Mouse (Mus musculus): ENCODE results near the gene Gm42742.

Gm42742 gene

DNA sequence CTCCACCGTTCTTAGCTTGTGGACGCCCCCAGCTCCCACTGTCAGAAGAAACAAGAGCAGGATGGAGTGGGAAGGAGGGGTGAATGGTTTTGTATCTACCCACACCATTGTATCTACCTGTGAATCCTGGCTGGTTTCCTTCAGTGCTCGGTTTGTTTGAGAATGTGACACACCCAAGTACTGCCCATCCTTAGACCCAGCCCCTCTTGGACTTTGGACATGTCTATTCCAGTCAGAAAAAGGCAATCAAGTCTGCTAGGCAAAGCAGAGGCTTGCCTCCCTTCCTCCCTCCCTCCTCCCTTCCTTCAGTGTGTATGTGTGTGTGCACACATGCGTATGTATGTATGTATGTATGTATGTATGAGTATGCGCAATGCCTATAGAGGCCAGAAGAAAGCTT, 17.3 kb downstream of the Gm42742 start:
- DNase-seq (ENCODE audit: low spot score) = no peak

DNA sequence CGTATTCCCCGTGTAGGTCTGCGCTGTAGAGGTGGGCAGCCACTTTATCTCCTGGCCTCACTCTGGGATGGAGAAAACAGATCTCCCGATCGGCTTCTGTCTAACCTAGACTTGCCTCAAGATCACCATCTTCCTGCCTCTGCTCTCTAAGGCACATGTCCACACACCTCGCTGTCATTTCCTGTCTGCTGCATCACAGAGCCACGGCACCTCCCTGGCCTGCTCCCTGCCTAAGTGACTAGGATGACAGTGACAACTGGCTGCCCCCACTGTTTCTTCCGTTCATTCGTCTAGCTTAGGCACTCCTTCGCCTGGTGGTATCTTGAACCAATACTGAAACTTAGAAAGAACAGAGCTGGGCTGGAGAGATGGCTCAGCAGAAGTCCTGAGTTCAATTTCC, 21.3 kb downstream of the Gm42742 start:
- no peak for DNase-seq (ENCODE audit: low spot score)

GRCm38 (mm10) chr7:126996449-126996848, 24.4 kb downstream of the Gm42742 start:
- no peak for DNase-seq (ENCODE audit: low spot score)

- DNase-seq (ENCODE audit: low spot score) = no peak
Measured at GRCm38 (mm10) chr7:126988816-126989215, 32.1 kb downstream of the Gm42742 start.

DNA sequence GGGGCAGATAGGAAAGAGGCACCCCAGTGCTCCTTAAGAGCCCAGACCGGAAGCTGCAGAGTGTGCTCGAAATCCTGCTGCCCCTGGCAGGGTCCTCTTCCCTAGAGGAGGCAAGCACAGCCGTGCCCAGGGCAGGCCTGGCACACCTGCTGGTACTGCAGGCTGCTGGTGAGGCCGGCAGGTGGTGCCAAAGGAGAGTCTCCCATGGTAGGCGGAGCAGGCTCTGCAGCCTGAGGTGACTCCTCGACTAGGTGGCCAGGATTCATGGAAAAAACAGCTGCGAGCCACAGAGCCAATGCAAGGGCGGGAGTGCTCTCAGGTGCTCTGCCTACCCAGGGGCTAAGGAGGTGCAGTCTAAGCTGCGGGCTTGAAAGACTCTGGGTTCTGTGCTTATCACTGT, 34.6 kb downstream of the Gm42742 start:
- DNase-seq (ENCODE audit: low spot score) = peak; percentile 32

DNA sequence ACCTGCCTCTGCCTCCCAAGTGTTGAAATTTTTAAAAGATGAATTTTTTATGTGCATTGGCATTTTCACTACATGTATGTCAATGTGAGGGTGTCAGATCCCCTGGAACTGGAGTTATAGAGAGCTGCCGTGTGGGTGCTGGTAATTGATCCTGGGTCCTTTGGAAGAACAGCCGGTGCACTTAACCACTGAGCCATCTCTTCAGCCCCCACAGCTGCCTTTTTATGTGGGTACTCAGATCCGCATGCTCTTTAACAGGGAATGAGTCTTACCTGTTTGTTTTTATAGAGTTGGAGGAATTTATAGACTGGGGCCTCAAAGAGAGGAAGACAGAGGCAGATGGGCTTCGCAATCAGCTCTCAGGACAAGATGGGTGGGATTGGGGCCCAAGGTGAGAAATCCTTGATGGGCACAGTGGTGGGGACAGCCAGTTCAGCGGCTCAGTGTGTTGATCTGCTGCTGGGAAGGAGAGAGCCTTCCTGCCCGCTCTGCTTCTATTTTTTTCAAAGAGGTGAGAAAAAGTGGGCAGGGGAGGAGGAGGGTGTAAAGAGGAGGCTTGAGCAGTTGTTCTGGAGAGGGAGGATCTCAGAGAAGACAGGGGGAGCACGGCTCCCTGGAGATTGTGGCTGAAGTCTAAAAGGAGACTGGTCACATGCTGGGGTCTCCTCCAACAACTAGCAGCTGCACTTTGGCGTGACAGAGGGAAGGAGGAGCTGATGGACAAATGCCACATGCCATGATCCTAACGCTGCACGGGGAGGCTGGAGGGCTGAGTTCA, 36.0 kb downstream of the Gm42742 start:
- no peak for DNase-seq (ENCODE audit: low spot score)

- DNase-seq (ENCODE audit: low spot score) = no peak
Measured at GRCm38 (mm10) chr7:126983113-126983512, 37.8 kb downstream of the Gm42742 start.

DNA sequence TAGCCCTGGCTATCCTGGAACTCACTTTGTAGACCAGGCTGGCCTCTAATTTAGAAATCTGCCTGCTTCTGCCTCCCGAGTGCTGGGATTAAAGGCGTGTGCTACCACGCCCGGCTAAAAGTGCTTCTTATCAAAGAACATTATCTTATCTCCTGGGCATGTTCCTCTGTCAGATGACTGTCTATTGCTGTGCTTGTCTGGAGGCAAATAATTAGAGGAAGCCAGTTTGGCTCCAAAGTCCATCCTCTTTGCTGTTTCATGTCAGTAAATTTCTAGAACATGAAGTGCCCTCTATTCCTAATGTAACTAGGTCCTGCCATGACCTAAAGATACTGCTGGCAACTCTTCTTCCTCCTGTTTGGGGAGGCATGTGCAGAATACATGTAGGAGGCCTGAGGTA, 38.8 kb downstream of the Gm42742 start:
- no peak for DNase-seq (ENCODE audit: low spot score)

GRCm38 (mm10) chr7:126981601-126982000, 39.3 kb downstream of the Gm42742 start:
- DNase-seq (ENCODE audit: low spot score) = no peak

DNA sequence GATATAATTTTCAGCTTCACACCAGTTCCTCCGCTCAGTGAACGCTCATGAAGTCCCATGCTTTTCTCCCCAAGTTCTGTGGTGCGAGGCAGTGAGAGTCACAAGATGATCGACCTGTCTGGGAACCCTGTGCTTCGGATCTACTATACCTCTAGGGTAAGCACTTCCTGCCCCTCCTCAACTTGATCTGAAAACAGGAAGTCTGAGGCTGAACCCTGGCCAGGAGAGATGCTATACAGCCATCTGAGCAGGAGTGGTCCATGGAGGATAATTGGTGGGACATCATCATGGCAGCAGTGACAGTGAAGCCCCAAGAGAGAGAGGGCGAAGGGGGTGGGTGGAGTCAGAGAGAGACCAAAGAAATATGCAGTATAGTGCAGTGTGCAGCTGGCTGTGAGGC, 42.1 kb downstream of the Gm42742 start:
- DNase-seq (ENCODE audit: low spot score) = no peak

- DNase-seq (ENCODE audit: low spot score) = no peak
Measured at GRCm38 (mm10) chr7:126976878-126977459, 43.9 kb downstream of the Gm42742 start.

DNA sequence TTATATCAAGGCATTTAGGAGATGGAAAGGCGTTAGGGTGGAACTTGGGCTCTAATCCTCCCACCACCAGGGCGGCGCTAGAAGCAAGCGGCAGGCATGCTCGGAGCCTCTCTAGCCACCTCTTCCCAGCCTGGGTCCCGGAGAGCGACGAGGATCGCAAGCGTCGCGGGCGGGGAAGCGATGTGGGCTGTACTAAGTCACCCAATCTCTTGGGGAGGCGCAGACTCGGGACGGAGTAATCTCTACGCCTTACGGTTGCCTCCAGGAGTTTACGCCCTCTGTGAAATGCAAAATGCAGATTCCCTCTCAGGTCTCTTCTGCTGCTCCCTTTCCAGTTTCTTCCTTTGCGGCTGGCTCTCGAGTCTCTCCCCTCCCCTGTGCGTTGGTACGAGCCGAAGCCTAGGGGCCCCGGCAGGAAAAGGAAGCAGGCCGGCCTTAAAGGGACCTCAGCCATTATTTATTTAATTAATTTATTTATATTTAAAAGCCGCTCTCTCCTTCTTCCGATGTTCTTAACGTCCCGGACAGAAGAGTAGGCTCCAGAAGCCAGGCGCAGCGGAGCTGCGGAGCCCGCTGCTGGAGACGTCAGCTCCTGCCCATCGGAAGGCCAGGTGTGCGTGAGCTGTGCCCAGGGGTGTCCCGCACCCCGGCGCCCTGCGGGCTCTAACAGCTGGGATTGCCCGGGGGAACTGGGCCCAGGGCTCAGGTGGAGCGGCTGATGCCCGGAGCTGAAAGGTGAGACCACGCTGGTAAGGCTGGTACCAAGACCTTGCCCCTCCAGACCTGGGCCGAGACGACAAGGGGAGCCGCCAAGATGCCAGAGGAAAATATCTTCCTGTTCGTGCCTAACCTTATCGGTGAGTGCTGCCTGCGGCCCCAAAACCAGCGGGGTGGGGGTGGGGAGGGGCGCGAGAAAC, 44.7 kb downstream of the Gm42742 start, which contains the start of gene Cdiptos:
TSS of gene Cdiptos (minus strand) at position 149 of the 917 bp plus-strand sequence.
- DNase-seq (ENCODE audit: low spot score) = peak; percentile 96

GRCm38 (mm10) chr7:126975893-126975949, 45.2 kb downstream of the Gm42742 start, which contains the start of gene Cdipt:
Gene Cdipt, plus strand, starts transcription at chr7:126975914.
- DNase-seq (ENCODE audit: low spot score) = no peak

DNA sequence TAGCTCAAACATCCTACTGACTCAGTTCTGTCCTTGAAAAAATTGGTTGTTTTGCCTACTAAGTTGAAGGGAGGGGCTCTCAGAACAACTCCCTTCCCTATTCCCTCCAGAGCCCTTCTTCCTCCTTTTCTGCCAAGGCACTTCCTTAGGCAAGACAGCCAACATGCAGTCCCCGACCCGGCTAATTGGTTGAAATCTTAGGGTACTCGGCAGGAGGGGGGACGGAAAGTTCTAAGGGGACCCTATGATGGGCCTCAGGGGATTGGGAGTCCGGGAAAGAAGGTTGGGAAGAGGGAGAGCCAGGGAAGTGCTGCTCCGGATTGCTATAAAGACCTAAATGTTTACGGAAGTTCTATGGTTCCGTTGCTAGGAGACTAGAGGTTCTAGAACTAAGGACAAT, 45.4 kb downstream of the Gm42742 start:
- peak; percentile 23 for DNase-seq (ENCODE audit: low spot score)

- DNase-seq (ENCODE audit: low spot score) = no peak
Measured at GRCm38 (mm10) chr7:126967361-126967760, 53.5 kb downstream of the Gm42742 start.

DNA sequence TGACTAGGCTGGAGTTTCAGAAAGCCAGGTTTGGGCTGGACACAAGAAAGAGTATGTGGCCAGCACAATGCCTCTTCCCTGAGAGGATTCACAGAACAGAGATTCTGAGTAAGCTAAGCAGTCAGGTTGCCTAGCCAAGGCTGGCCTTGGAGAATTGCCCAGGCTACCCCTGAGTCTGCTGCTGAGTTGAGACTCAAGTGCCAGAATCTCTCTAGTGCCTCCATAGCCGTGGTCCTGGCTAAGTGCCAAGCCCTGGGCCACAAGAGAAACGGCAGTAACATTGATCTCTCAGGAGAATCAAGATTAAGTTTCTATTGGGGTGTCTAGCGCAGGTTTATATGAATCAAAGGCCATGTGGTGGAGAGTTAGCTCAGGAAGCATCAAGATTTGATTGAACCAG, 55.3 kb downstream of the Gm42742 start:
- no peak for DNase-seq (ENCODE audit: low spot score)

All from lung, postnatal 25 days (tissue).